Mouse (Mus musculus) kidney, embryonic 14.5 days (tissue): ENCODE results near the gene Gm5039. TPM values are rescaled to one million over a fixed set of nuclear protein-coding genes. Genes with fewer than 3 reads are reported as not detected.
"Not testable (repeated sequence)": the region's sequence is repeated elsewhere in the genome, so short reads cannot be mapped to it uniquely, and the experiment has no call there.

ENCODE experiments used
- ATAC-seq: fragments of 200-750 bp; cut with Nextera tagmentation; 2 replicates; pipeline ENCODE4 v1.8.0; 2017; ENCODE audit warnings: moderate number of reproducible peaks, mild to moderate bottlenecking, moderate TSS enrichment, moderate library complexity; ENCODE audit not compliant: low FRiP score, low TSS enrichment
- H3K27ac ChIP-seq: fragments of 300-500 bp; sonication (generic); 2 replicates; pipeline ENCODE4 v1.5.1; 2014; ENCODE audit warnings: low read depth, mild to moderate bottlenecking, low read length, moderate library complexity, mixed read lengths
- H3K27me3 ChIP-seq: fragments of 300-500 bp; sonication (generic); 2 replicates; pipeline ENCODE4 v1.6.1; 2014; ENCODE audit warnings: mild to moderate bottlenecking, low read length; ENCODE audit not compliant: control insufficient read depth, insufficient read depth
- H3K36me3 ChIP-seq: fragments of 300-500 bp; sonication (generic); 2 replicates; pipeline ENCODE4 v1.6.1; 2014; ENCODE audit warnings: low read length, mixed read lengths; ENCODE audit not compliant: control insufficient read depth, insufficient read depth
- H3K4me1 ChIP-seq: fragments of 300-500 bp; sonication (generic); 2 replicates; pipeline ENCODE4 v1.6.1; 2014; ENCODE audit warnings: low read length, mixed read lengths; ENCODE audit not compliant: control insufficient read depth, insufficient read depth
- H3K4me2 ChIP-seq: fragments of 300-500 bp; sonication (generic); replicated peaks from 2 replicates; pipeline ENCODE4 v1.6.1; 2014; ENCODE audit warnings: low read depth, mild to moderate bottlenecking, low read length
- H3K4me3 ChIP-seq: fragments of 300-500 bp; sonication (generic); 2 replicates; pipeline ENCODE4 v1.5.1; 2014; ENCODE audit warnings: mild to moderate bottlenecking, low read length
- H3K9ac ChIP-seq: fragments of 300-500 bp; sonication (generic); 2 replicates; pipeline ENCODE4 v1.6.1; 2014; ENCODE audit warnings: low read depth, mild to moderate bottlenecking, low read length, moderate library complexity
- H3K9me3 ChIP-seq: fragments of 300-500 bp; sonication (generic); 2 replicates; pipeline ENCODE4 v1.6.1; 2016; ENCODE audit warnings: low read length; ENCODE audit not compliant: control insufficient read depth
- WGBS: fragments of 180-500 bp; shearing (Covaris S2); extraction: QIAGEN DNeasy Blood & Tissue Kit; methylation state at CpG from one replicate; pipeline ENCODE4 v1.1.7; 2014; 5-methylcytosine and 5-hydroxymethylcytosine counted together
- polyA plus RNA-seq: library from polyadenylated mRNA; unstranded; fragments of >200 nt; fragmentation: Nextera tagmentation; extraction: Ambion mirVana; gene quantifications from 2 replicates; pipeline ENCODE4 v1.2.1, GENCODE M21; 2014

Gm5039 gene
- polyA plus RNA-seq, 1 experiment from 2014 or later: not detected

DNA sequence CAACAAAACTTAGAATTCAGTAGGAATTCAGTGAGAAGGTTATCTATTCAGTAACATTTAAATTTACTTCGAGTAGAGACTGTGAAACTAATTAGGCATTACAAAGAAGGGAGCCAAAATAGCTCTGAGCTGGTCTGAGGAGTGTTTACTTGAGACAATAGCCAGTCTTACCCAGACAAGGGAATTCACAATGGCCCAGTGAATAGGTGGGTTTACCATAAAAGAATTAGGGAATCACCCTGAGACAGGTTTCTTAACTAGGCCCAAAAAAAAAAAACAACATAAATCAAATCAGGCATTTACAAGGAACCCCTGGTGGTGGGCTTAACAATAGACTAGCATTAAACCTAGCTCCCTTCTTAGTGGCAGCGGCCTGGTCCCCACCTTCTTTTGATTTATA lies 17.5 kb upstream of the Gm5039 start:
- not testable (repeated sequence) for ATAC-seq, H3K27me3 ChIP-seq, H3K9me3 ChIP-seq, H3K4me3 ChIP-seq, H3K4me1 ChIP-seq, H3K9ac ChIP-seq, H3K4me2 ChIP-seq, H3K36me3 ChIP-seq, H3K27ac ChIP-seq
- WGBS: 53% methylated on average over 2 of the region's 2 CpGs

DNA sequence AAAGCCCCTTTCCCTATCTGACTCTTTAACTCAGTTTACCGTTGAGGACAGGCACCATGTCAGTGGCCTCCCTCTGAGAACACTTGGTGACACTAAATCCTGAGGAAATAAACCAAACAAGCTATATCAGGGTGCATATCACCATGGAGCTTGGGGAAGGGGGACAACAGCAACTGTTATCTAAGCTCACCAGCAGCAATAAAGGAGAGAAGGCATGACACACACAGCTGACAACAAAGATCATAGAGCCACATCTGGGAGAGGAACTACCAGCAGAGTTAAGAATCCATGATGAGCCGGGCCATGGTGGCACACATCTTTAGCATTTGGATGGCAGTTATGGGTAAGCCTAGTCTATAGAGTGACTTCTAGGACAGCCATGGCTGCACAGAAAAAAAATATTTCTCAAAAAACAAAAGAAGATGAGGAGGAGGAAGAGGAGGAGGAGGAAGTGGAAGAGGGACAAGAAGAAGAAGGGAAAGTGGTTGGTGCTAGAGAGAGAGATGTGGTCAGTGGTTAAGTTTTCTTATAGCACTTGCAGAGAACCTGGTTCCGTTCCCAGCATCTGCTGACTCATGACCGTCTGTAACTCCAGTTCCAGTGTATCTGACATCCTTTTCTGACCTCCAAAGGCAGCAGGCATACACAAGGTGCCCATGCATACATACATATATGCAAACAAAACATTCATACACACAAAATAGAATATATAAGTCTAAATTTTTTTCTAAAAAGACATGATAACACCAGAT lies 13.0 kb upstream of the Gm5039 start:
- H3K4me2 ChIP-seq, H3K4me3 ChIP-seq, H3K27ac ChIP-seq, H3K4me1 ChIP-seq, H3K9me3 ChIP-seq, H3K9ac ChIP-seq, ATAC-seq, H3K36me3 ChIP-seq, H3K27me3 ChIP-seq: not testable (repeated sequence)
- 71% methylated on average over 4 of the region's 4 CpGs for WGBS

DNA sequence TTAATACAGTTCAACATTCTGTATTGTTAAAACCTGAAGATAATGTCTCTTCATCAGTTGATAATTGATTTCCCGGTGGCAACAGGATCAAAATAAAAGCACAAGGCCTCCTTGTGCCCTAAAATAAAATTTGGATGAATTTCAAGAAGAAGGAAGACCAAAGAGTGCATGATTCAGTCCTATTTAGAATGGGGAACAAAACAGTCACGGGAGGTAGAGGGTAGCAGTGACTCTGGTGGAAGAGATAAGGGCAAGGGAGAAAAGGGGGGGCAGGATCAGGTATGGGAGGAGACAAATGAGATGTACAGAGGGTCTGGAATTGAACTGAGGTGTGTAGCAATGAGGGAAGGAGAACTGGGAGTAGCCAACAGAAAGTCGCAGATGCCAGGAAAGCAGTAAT lies 9.3 kb downstream of the Gm5039 start:
- Histone ChIP-seq H3K27ac (no peak overlapping the region), H3K36me3 (no peaks in the 10 kb centered on the region), H3K9me3 (no peaks in the 10 kb centered on the region), H3K4me1 (no peaks in the 10 kb centered on the region), H3K4me3 (no peak overlapping the region), H3K4me2 (no peak overlapping the region), H3K9ac (no peak overlapping the region), H3K27me3 (no peaks in the 10 kb centered on the region)
- ATAC-seq: no peak
- WGBS: 87% methylated on average over 3 of the region's 3 CpGs

DNA sequence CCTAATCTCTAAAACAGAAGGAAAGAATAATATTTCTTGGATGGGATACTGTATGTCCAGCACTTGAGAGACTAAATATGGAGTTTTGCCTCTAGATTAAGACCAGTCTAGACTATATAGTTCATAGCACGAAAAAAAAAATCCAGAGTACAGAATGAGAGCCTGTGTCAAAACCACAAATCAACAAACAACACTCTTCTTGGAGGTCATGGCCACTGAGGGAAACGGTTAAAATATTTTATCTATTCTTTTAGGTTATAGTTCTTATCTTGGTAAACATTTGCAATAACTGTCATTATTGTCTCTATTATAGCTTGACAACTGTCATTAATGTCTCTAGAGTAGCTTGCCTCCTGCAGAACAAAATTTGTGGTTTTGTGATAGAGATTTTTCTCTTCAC lies 26.7 kb downstream of the Gm5039 start:
- ATAC-seq, H3K9ac ChIP-seq, H3K27ac ChIP-seq, H3K4me2 ChIP-seq, H3K4me3 ChIP-seq, H3K9me3 ChIP-seq, H3K36me3 ChIP-seq, H3K4me1 ChIP-seq, H3K27me3 ChIP-seq: not testable (repeated sequence)
- 62% methylated on average over 2 of the region's 2 CpGs for WGBS

DNA sequence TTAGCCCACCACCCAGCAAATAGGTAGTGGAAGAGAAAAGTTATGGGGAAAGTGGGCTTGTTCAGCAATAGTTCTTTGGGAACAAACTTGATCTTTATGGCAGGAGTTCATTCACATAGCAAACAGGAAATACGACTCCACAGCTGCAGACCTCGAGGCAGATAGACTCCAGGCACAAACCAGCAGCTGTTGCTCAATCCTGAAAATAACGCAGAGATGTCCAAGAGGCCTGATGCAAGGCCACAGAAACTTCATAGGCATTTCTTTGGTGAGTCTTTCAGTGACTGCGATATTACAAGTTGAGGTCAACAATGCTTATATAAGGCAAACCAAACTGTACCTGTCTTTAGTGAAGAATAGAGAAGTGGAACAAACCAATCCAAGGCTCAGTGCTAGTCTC lies 30.7 kb downstream of the Gm5039 start:
- not testable (repeated sequence) for H3K4me2 ChIP-seq, H3K9ac ChIP-seq, H3K4me1 ChIP-seq, ATAC-seq, H3K27me3 ChIP-seq, H3K27ac ChIP-seq, H3K9me3 ChIP-seq, H3K4me3 ChIP-seq, H3K36me3 ChIP-seq
- WGBS: 55% methylated on average over 4 of the region's 4 CpGs

DNA sequence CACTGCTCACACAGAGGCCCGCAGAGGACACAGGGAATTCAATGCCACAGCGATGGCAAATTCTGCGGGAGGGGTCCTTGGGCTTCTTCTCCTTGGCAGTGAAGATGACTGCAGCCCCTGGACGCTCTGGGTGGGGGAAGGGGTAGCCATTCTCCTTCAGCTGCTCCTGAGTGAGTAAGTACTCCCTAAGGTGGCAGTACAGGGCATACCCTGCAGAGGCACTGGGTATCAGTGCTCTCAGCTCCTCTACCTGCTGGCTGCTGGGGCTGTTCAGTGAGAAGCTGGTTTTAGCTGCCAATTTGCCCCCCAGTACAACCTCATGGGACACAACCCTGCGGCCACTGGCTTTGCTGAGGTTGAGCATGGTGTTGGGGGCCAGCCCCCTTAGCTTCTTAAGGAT lies 38.6 kb downstream of the Gm5039 start:
- not testable (repeated sequence) for H3K4me1 ChIP-seq, H3K4me2 ChIP-seq, H3K9me3 ChIP-seq, H3K9ac ChIP-seq, H3K36me3 ChIP-seq, H3K27me3 ChIP-seq, H3K4me3 ChIP-seq, H3K27ac ChIP-seq
- peak; percentile 55; the same call in 1 of the 2 replicates for ATAC-seq
- WGBS: 92% methylated on average over 4 of the region's 5 CpGs

DNA sequence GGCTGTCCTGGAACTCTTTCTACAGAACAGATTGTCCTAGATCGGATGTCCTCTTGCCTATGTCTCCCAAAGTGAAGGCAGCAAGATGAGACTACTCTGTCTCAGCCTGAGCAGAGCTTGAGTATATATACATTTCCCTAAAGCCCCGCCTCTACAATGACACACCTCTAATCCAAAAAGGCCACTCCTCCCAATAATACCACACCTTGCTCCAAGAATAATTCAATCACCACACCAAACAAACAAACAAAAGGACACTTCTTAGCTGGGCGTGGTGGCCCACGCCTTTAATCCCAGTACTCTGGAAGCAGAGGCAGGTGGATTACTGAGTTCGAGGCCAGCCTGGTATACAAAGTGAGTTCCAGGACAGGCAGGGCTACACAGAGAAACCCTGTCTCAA lies 49.4 kb downstream of the Gm5039 start, which contains the start of gene Gm5662:
TSS of gene Gm5662 (minus strand) at position 101 of the 400 bp plus-strand sequence.
- H3K4me1 ChIP-seq, H3K4me2 ChIP-seq, H3K27ac ChIP-seq, H3K9ac ChIP-seq, H3K36me3 ChIP-seq, H3K4me3 ChIP-seq, ATAC-seq, H3K9me3 ChIP-seq, H3K27me3 ChIP-seq: not testable (repeated sequence)
- WGBS: 89% methylated on average over 5 of the region's 5 CpGs

Other genes with a start within 250 kb of the Gm5039 start
- gene Gm16368, start 240.3 kb downstream of the Gm5039 start, polyA plus RNA-seq: not detected in 2 replicates
- 0.21 TPM in 1 of 2 replicates, not detected in the other for gene Gm10436, start 141.9 kb downstream of the Gm5039 start, polyA plus RNA-seq
- gene Gm8332, start 73.9 kb downstream of the Gm5039 start, polyA plus RNA-seq: not detected in 2 replicates
- not detected in 2 replicates for gene Gm5662, start 49.5 kb downstream of the Gm5039 start, polyA plus RNA-seq
- 16.0 and 17.3 TPM in 2 replicates for gene Adck1, start 36.5 kb upstream of the Gm5039 start, polyA plus RNA-seq